Mouse (Mus musculus): ENCODE data around the gene Prdm16.

The Prdm16 gene

DNA sequence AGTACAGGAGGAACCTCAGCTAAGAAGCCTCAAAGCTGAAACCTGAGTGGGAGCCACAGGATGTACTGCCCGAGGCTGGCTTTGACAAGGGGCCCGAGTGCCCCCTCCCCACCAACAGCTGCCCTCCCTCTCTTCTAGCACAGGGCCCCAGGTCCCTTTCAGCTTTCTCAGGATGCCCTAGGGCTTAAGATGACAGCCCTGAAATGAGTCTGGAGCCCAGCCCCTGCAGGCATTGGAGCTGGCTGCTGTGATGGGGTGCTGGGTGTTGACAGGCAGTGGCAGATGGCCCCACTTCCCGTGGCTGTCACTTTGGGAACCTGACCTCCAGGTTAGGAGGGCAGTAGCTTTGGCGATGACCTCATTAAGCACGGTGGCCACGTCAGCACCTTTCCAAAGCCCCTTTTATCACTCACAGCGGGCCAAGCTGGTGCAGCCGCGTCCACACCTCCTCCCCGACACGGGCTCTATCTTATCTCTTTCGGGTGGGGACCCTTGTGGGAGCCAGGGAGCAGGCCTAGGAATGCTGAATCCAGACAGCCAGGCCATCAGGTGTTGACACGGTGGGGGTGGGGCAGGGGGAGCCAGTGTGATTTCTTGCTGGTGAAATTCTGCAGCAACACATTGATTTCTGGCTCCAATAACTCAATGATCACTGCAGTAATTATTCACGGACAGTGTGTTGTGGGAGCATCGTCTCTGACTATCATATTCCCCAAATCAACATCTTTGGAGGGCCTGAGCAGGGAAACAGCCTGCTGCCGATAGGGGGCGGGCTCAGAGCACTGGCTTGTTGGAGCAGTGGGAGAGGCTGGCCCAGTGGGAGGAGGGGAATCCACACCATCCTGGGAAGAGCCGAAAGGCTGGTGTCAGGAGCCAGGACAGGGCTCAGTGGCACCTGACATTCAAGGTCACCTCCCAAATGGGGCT is 243.2 kb downstream of the Prdm16 start:
- in situ Hi-C loops (cut with MboI, MseI): no loop called here

DNA sequence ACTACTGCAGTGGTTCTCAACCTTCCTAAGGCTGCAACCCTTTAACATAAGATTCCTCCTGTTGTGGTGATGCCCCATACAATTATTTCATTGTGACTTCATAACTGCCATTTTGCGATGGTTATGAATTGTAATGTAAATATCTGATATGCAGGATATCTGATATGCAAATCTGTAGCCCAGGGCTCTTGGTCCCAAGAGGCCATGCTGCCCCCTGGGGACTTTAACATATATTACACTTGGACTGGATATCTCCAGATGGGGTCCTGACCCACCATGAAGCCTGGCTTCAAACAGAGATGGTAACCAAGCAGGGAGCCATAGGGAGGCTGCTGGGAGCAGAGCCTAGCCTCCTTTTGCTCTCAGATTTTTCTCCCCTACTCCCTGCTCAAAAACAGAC is 244.0 kb downstream of the Prdm16 start:
- in situ Hi-C loops (cut with MboI, MseI): no loop called here

DNA sequence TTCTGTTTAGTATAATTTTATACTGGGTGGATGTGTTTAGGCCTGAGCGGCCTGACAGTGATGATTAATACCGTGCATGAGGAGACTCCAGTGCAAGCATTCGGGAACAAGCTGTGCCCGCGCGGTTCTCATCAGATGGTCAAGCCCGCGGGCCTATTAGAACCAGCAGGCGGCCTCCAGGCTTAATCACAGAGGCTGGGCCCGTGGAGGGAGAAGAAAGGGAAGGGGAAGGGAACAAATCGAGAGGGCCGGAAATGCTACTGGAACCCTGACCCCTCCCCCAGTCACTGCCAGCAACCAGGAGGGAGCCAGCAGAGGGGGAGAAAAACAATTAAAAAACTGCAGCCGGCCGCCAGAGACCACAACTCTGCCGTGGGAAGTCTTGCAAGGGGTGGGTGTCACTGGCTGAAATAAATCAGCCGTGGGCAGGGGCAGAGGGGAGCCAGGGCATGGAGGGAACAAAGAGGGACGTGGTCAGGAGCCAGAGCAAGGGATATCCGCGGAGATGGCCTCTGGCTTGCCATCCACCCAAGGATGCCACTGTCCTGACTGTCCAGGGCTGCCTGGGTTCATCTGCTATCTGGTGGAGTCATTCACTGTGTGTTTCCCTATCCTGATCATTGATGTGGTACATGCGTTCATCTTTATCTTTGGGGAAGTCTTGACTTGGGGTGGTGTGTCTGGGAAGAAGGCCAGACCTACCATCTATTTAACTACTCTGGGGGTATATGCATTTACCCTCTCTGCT is 246.2 kb downstream of the Prdm16 start:
- in situ Hi-C loops (cut with MboI, MseI): no loop called here

DNA sequence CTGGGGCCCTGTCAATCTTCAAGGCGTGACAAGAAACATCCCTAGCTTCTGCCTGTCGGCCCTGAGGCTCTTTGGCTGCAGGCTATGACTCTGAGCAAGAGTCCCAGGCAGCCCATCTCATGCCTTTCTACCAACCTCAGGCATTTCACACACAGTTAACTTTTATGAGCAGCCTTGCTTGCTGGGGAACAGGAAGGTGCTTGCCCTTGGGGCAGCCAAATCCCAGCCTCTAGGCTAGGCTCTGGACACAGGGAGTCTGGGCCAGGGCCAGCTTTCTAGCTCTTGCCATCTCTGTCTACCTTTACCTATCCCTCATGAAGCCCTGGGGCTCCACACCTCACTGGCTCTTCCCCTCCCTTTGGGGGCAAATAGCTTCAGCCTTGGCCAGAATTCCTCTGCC is 247.0 kb downstream of the Prdm16 start:
- in situ Hi-C loops (cut with MboI, MseI): no loop called here

DNA sequence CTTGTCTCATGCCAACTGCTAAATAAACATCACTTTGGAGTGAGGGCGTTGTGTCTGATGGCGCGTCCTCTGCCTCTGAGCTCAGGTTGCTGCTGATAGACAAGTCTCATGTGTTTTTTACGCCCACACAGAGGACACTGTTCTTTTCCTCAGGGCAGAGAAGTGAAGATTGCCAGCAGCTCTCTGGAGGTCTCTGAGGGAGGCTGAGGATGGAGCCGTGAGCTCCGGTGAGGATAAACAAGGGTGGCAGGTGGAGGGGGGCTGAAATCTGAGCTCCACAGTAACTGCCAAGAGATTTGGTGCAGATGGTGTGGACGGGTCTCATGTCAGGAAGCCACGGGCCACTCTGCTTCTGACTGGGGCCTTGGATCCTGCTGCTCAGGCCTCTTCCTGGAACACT is 249.9 kb downstream of the Prdm16 start:
- in situ Hi-C loops (cut with MboI, MseI): no loop called here

DNA sequence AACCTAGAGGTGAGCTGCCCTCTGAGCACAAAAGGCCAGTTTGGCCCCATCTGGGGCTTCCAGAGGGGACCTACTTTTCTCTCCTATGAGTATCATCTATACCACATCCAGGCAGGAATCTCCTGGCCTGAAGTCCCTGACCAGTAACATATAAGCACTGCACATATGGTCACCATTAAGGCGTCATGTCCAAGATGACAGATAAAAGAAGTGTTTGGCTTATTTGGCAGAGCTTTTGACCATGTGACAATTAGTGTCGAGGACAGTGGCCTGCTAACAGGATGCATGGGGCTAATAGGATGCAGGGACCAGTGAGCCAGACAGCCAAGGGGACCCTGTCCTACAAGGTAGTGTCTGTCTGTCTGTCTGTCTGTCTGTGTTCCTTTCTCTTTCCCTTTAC is 250.8 kb downstream of the Prdm16 start:
- in situ Hi-C loops (cut with MboI, MseI): no loop called here

DNA sequence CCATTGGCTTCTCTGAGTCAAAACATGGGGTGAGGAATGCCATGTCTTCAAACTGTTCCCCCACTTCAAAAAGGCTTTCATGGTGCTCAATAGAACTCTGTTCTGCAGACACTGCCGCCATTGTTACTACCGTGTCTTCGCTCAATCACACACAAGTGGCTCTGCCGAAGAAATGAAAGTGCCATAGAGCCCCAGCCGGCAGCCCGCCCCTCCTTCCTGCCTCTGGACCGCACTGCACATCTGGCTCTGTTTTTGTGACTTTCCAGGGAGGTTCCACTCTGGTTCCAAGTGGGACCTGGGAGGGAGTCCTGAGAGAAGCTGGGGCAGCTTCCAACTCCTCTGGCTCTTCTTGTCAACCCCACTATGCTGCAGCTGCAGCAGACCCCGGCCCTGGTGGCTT is 251.5 kb downstream of the Prdm16 start:
- in situ Hi-C loops (cut with MboI, MseI): no loop called here

DNA sequence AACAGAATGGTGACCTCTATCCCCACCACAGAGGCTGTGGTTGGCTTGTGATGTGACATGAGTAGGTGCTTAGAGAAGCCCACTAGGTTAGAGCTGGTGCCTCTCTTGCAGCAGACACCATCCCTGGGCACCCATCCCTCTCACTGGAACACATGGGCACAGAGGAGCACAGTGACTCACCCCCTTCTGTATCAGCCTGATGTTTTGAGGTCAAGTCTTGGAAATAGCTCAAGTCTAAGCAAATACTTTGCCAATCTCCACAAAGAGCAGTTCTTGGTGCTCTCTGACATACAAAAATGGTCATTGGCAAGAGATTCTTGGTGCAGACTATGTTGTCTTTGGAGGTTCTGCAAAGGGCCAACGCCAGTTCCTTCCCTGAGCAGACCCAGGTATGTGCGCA is 257.8 kb downstream of the Prdm16 start:
- in situ Hi-C loops (cut with MboI, MseI): no loop called here

DNA sequence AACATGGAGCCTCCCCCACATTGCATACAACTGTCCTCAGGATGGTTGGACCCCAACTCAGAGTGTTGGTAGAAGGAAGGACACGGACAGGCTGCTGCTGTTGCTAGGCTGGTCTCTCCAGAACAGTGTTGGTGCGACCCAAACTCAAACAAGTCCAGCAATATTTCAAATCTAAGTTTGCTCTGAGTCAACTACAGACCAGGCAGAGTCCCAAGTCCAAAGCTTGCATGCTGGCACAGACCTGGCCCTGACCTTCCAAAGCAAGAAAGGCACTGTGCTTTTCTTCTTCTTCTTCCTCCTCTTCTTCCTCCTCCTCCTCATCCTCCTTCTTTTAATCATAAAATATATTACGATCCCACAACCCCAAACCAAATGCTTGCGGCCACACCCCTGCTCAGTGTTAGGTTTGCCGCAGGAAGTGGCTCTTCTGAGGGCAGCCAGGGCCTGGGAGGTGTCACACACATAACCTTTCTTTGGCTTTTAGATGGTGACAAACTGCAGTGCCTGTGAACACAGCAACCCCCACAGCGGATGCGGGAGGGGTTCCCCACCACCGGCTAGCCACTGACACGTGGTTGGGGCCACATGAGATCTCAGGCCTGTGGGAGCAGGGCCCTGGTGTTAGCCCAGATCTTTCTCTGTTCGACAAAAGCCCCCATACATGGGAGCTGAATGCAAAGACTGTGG is 260.6 kb downstream of the Prdm16 start:
- in situ Hi-C loops (cut with MboI, MseI): no loop called here

DNA sequence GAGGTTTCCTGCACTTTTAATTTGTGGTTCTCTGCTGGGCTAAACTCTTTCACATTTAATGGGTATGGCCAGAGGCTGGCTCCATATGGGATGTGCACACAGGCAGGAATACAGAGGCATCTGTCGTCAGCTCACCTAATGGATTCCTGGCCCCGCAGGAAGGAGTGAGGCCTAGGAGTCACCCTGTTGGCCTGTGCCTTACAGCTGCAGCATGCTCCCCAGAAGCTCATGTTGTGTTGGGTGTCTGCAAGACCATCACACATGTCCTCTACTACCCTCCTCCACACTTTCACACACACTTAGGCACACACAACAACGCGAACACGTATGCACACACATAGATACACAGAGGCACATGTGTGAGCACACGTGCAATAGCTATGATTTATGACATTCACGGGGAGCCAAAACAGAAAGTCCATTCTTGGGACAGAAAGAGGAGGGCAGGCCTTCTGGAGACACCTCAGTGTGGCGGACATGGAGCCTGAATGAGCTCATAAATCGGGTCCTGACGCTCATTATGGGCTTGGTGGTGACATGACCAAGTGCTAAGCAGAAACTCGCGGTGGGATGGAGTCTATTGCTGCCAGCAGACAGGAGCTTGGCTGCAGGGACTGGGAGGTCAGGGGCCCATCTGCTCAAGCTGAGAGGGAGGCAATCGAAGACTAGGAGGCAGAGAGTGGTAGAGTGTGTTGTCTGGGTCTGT is 265.0 kb downstream of the Prdm16 start:
- in situ Hi-C loops (cut with MboI, MseI): no loop called here

DNA sequence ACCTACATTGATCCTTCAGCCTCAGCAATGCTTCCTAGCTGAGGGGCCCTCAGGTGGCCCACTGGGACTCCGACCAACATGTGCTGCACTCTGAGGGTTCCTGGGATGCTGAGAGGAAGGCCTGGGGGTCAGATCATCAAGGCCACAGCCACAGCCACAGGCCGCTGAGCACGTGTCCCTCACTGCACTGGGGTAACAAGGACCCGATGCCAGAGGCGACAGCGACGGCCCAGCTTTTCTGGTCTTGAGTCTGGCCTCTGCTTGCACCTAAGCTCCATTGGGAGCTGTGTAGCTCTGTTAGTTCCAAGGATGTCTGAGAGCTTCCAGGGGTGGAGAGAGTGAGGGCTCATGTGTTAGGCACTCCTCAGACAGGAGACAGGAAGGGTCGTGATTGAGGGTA is 265.8 kb downstream of the Prdm16 start:
- in situ Hi-C loops (cut with MboI, MseI): no loop called here

DNA sequence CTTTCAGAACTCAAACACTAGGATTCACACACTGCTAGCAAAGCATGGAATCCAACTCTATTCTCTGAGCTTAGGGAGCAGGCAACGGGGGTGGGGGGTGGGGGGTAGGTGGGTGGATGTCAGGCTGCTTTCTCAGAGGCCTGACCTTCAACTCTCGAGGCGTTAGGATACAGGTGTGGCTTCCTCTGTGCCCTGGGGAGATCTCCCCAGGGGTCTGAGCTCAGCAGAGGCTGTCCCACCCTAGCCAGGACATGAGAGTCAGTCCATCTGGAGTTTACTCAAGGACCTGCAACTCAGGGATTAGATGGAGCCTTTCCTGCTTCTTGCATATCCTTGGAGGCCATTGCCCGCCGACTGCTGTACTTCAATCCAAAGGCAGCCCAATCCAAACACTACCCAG is 267.6 kb downstream of the Prdm16 start:
- in situ Hi-C loops (cut with MboI, MseI): no loop called here

DNA sequence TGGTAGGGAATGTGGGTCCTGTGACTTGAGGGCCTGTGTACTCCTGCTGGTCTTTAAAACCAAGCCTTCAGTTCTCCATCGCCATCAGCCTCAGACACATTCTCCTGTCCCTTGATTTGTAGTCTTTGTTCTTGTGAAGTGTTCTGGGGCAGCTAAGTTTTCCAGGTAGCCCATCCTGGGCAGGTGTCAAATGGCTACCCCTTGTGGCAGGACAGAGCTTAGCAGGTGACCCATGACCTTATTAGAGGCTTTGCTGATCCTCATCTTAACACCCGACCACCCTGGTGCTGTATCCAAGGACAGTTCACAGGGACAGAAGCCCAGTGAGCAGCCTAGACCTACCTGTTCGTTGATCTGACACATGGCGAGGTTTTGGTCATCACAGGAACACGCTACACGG is 269.8 kb downstream of the Prdm16 start:
- in situ Hi-C loops (cut with MboI, MseI): no loop called here

DNA sequence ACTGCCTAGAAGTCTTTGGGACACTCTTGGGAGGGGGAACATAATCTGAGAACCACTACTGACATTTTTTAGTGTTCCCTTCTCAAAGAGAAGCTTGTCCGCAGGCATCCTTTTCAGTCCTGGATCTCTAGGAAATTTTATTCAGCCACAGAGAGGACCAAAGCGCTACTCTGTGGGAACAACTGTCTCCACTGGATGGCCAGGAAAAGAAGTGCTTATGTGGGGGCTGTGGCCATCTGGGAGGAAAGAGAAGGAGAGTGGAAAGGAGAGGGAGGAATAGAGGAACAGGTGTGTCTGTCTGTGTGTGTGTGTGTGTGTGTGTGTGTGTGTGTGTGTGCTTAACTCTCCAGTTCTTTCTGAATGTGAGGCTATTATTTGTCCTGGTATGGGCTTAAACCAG is 271.9 kb downstream of the Prdm16 start:
- in situ Hi-C loops (cut with MboI, MseI): no loop called here

DNA sequence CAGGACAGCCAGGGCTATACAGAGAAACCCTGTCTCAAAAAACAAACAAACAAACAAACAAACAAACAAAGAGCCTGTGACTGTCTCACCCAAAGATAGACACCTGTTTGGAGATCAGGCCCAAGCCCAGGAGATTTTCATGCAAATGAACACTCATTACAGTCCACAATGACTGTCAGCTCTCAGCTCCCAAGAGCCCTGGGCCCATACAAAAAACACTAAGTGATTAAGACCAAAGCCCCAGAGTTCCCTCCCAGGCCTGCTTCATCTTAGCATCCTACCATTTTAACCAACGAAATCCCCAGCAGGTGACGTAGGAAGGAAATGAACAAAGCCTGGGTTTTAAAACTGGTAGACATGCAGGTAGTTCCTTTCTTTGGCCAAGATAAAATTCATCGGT is 275.8 kb downstream of the Prdm16 start:
- in situ Hi-C loops (cut with MboI, MseI): no loop called here

DNA sequence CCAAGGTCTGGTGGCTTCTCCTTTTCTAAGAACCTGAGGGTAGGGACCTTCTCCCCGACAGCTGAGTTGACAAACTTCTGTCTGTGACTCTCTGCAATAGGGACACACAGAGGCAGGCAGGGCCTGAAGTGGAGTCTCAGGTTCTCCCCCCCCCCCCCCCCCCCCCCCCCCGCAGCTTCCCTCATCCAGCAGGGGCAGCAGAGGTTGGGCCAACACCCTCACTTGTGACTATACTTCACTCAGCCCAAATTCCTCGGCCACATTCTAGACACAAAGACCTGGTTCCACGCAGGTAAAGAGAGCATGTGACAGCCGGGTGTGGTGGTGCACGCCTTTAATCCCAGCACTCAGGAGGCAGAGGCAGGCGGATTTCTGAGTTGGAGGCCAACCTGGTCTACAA is 276.2 kb downstream of the Prdm16 start:
- in situ Hi-C loops (cut with MboI, MseI): no loop called here

DNA sequence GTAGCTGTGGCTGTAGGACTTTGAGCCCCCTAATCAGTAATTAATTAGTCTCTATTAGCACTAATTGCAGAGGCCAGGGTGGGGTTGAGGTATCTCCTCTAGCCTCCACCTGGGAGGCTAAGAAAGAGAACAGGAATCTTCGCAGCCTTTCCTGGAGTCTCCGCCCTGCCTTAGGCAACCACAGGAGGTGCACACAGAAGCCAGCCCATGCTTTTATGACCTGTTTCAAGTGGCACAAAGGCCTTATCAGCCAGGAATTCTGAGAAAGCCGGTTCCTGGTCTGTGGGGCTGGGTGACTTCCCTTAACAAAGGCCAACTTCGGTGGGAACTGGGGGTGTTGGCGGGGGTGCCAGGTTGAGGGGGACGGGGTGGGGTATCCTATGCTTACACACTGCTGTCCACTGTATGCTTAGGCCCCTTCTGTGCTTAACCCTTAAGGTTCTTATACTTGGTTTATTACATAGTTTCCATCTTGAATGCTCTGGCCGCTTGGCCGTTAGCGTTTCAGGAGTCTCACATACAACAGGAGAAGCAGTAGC is 276.8 kb downstream of the Prdm16 start:
- in situ Hi-C loops (cut with MboI, MseI): no loop called here

DNA sequence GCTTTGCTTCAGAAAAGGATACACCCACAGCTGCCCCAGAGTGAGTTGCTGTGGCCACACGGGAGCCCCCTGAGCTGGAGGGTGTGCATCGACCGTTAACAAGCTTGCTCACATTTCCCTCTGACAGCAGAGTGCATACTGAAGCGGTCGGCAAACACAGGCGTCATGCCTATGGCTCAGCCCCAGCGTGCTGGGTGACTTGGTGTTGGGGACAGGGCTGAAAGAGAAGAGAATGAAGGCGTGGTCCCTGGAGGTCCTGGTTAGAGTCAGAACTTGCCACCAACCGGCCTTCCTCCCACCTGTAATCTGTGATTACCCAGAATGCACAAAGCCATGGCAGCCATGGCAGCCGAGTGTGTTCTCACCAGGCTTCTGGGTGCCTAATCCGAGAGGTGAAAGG is 277.9 kb downstream of the Prdm16 start:
- in situ Hi-C loops (cut with MboI, MseI): no loop called here

DNA sequence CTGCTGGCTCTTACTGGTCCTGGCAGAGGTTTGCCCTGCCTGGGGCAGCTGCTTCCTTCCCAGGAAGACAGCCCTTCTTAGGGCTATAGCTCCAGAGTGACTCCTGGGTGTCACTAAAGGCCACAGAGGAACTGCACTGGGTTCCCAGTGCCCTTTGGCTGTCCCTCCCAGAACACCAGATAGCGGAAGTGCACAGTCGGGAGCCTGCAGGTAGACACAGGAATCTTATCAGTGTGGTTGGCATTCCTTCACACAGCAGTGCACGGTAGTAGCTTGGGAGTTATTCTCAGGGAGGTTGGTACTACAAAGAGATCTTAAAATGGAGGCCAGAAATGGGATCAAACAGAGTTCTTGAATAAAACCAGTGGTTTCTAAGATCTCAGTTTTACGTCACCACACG is 278.3 kb downstream of the Prdm16 start:
- in situ Hi-C loops (cut with MboI, MseI): no loop called here

DNA sequence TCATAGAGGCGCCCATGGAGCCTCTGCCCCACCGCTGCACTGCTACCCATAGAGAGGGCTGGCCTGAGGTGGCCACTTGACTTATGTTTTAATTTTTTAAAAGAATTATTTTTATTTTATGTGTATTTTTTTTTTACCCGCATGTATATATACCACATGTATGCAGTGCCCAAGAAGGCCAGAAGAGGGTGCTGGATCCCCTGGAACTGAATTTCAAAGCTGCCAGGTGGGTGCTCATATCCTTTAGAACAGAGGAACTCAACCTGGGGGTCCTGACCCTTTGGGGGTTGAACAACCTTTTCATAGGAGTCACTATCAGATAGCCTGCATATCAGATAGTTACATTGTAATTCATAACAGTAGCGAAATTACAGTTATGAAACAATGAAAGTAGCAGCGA is 281.3 kb downstream of the Prdm16 start:
- in situ Hi-C loops (cut with MboI, MseI): no loop called here

DNA sequence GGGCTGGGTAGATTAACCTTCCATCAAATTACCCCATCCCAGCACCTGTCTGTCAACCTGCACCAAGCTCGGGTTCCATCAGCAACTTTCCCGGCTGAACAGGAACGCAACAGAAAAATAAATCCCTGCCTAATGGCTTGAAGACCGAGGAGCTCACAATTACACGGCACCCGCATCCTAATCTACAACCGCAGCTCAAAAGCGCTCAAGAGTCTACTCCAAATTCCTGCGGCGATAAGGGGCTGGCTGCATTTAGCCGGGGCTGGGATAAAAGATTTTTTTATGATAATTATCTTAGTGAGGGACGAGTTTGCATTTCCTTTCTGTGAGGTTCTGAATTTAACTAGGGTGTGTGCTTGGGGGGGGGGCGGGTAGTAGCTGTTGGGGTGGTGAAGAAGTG is 284.4 kb downstream of the Prdm16 start:
- in situ Hi-C loops (cut with MboI, MseI): no loop called here
